Mouse (Mus musculus) brain, embryonic 14.5 days (tissue): Measurements from ENCODE around the gene Treml1.

Source experiments
- CTCF ChIP-seq: fragments of 200-500 bp; IDR thresholded peaks from 2 replicates; pipeline ENCODE4 v1.5.1; 2012; ENCODE audit warnings: inconsistent platforms, mild to moderate bottlenecking, moderate library complexity, borderline replicate concordance; ENCODE audit not compliant: insufficient read depth, insufficient read length; ENCODE audit errors: extremely low read depth
- POLR2A ChIP-seq: fragments of 200-500 bp; IDR thresholded peaks from 2 replicates; pipeline ENCODE4 v1.6.1; 2012; ENCODE audit warnings: mild to moderate bottlenecking, inconsistent platforms, borderline replicate concordance; ENCODE audit not compliant: poor library complexity, insufficient read depth, insufficient read length, severe bottlenecking; ENCODE audit errors: extremely low read depth

- TF ChIP-seq CTCF (no peak), POLR2A (no peak)
Observed at GRCm38 (mm10) chr17:48407910-48408525, 48.3 kb downstream of the Treml1 start.
